Mouse (Mus musculus): ENCODE data around the gene Fgfr3.

DNA sequence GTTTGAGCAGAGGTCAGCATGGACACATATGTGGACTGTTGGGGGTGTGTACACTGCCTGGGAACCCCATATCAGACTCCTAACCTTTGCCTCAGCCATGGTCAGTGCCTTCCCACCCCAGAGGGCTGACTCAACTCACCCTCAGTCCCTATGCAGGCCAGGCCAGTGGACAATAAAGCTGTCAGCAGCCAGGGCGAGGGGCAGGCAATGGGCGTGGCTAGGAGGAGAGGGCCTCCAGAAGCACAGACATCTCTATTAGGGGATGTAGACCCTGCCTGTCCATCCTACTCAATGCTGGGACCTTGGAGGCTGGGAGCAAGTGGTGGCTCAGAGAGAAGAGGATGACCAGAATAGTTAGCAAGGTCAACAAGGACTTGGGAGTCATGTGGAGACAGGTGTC is 6.3 kb upstream of the Fgfr3 start:
- no peak for TF ChIP-seq POLR2A (IDR thresholded peaks at IDR 0.05; ENCODE audit: insufficient read length, low read depth)
- no peak for TF ChIP-seq SRF (IDR thresholded peaks at IDR 0.05; ENCODE audit: control insufficient read depth, insufficient read length, low read depth)
- TF ChIP-seq TCF12 (IDR thresholded peaks at IDR 0.05; ENCODE audit: insufficient read depth, poor library complexity, severe bottlenecking): no peak
- TF ChIP-seq USF1 (IDR thresholded peaks at IDR 0.05; ENCODE audit: low read depth): no peak

Measured in myocyte (in vitro differentiated cells).